Mouse (Mus musculus) C2C12 (cell line): ENCODE measurements at regions not wholly inside any gene's neighbourhood (a gene's known extent, or its start where the extent isn't known, plus 50 kb on each side); places are given as distances from the start of the nearest gene placed in this dataset.

Source experiments
- CTCF ChIP-seq: IDR thresholded peaks from one replicate; pipeline ENCODE4 v1.5.1; 2011; ENCODE audit not compliant: control insufficient read depth, insufficient read depth, insufficient read length
- MAX ChIP-seq: IDR thresholded peaks from one replicate; pipeline ENCODE4 v1.6.1; 2011; ENCODE audit warnings: mild to moderate bottlenecking, control low read depth
- MYOD1 ChIP-seq: IDR thresholded peaks from one replicate; pipeline ENCODE4 v1.6.1; 2011; ENCODE audit warnings: low read depth; ENCODE audit not compliant: control insufficient read depth, insufficient read length
- USF1 ChIP-seq: IDR thresholded peaks from one replicate; pipeline ENCODE4 v1.6.1; 2011; ENCODE audit warnings: low read depth, mild to moderate bottlenecking, control low read depth, moderate library complexity

DNA sequence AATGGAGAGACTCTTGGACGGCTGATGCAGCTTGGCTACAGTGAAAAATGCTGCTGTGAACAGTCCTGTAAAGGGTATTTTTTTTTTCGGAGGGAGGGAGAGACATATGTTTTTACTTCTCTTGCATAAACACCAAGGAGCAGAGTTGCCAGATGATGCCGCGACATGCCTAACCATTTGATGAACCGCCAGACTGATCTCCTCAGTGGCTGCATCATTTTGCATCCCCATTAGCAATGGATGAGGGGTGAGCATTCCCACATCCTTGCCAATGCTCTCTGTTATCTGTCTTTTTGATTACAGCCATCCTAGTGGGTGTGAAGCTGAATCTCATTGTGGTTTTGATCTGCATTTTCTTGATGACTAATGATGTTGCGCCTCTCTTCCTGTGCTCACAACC lies 97.8 kb downstream of the Trim29 start:
- TF ChIP-seq USF1 (no peak), CTCF (no peak), MAX (no peak), MYOD1 (no peak)
